Mouse (Mus musculus) liver, embryonic 14.5 days (tissue): ENCODE measurements around the gene Magi1.

Source experiments
- CTCF ChIP-seq: IDR thresholded peaks from 2 replicates; pipeline ENCODE4 v1.5.1; 2016; ENCODE audit warnings: antibody characterized with exemption, low read depth, control low read depth
- EP300 ChIP-seq: IDR thresholded peaks from 2 replicates; pipeline ENCODE4 v1.6.1; 2016; ENCODE audit warnings: antibody characterized with exemption, low read depth

DNA sequence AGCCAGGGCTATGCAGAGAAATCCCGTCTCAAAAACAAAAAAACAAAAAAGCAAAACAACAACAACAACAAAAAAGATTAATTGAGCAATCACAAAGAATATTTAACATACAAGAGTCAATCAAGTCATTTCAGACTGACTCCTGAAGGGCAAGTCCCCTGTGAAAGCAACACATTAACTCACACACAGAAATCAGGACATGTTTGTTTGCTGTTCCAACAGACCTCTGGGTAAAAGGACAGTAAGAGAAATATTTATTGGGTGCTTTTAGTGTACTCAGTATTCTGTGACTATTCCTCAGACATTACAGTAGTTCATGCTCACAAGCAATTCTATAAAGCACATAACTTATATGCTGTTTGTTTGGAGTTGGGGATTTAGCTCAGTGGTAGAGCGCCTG, 23.7 kb downstream of the Magi1 start:
- no peak for TF ChIP-seq CTCF
- no peak for TF ChIP-seq EP300
